Mouse (Mus musculus) embryo, embryonic 9.5 days (tissue): ENCODE data around the gene Pecam1.
"Not testable (repeated sequence)": the region's sequence is repeated elsewhere in the genome, so short reads cannot be mapped to it uniquely, and the experiment has no call there.

Source experiments
- DNase-seq: peaks from one replicate; pipeline ENCODE4 v3.0.0-alpha.2; 2017; ENCODE audit errors: extremely low spot score

The Pecam1 gene

DNA sequence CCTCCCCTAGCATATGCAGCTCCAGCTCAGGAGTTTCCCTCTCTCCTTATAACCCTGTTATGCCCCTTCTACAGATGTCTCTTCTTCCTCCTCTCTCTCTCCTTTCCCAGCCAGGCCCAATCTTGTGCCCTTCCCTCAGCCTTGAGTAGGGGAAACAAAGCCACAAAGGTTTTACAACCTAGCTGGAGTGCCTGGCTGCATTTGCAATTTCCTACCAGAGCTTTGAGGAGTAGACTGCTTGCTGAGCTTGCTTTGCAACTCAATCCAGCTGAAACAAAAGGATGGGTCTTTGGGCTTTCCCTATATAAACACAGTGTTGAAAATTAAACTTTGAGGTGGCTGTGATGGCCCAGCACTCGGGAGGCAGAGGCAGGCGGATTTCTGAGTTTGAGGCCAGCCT lies 117.0 kb downstream of the Pecam1 start:
- DNase-seq, result no peak

DNA sequence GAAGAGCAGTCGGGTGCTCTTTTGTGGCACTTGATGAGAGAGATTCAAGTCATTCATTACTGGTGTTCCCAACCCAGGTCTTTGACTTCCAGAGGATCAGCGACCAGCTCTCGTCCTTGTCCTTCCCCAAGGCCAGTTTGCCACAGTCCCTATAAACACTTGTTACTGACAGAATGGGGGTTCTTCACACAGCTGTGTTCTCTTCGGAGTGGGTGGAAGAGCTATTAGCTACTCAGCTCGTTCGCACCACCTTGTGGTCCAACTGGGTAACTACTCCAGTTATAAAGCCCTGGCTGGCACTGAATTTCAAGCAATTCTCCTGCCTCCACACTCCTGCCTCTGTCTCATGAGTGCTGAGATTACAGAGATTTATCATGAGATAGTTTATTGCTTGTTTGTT lies 122.7 kb downstream of the Pecam1 start:
- peak; percentile 72 for DNase-seq

DNA sequence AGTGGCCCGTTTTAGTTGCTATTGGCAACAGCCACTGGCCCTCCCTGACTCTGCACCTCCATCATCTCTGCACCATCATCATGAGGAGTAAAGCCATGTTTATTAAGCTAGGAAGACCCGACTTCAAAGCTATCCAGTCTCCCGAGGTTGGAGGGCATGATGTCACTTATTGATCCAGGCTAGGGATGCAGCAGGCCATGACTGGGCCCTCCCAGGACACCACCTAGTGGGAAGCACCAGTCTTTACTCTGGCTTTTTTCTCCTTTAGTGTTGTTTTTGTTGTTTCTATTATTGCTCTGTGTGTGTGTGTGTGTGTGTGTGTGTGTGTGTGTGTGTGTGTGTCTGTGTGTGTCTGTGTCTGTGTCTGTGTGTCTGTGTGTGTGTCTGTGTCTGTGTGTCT lies 124.9 kb downstream of the Pecam1 start:
- no peak for DNase-seq

DNA sequence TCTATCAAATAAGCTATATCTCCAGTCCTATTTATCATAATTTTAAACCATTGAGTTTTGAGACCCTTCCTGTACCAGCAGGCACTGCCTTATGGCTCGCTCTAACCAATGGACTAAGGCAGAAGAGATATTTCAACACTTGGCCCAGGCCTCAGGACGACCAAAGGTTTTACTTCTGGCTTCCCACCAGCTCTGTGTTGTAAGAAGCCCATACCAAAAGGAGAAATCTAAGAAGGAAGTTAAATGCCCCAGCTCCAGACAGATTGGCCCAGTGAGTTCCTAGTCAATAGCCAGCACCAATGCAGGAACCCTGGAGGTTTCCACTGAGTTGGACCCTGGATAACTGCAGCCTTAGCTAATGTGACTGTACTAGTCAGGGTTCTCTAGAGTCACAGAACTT lies 126.8 kb downstream of the Pecam1 start:
- no peak for DNase-seq

DNA sequence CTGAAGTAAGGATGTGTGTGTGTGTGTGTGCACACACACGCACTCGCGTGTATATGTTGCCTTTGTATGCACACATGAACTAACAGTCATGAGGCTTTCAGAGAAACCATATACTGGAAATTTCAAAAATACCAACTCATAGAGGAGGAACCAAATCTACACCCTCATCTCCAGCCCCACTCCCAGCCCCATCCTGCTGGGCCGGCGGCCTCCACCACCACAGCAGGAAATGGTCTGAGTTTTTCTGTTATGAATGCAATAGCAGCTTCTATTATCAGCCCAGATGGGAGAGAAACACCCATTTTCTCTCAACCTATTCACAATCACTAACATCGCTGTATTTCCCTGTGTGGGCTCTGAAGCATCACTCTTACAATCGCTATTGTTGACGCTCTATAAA lies 128.4 kb downstream of the Pecam1 start:
- no peak for DNase-seq

DNA sequence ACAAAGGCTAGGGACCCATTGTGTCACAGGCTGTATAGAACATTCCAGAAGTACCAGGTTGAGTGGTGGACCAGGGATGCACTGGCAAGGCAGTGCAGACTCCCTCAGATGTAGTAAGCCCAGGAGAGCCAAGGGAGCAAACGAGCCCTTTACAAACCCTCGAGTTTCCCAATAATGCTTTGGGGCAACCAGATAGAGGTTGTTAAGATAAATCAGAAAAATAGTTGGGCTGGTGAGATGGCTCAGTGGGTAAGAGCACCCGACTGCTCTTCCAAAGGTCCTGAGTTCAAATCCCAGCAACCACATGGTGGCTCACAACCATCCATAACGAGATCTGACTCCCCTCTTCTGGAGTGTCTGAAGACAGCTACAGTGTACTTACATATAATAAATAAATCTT lies 131.7 kb downstream of the Pecam1 start:
- DNase-seq, result not testable (repeated sequence)

DNA sequence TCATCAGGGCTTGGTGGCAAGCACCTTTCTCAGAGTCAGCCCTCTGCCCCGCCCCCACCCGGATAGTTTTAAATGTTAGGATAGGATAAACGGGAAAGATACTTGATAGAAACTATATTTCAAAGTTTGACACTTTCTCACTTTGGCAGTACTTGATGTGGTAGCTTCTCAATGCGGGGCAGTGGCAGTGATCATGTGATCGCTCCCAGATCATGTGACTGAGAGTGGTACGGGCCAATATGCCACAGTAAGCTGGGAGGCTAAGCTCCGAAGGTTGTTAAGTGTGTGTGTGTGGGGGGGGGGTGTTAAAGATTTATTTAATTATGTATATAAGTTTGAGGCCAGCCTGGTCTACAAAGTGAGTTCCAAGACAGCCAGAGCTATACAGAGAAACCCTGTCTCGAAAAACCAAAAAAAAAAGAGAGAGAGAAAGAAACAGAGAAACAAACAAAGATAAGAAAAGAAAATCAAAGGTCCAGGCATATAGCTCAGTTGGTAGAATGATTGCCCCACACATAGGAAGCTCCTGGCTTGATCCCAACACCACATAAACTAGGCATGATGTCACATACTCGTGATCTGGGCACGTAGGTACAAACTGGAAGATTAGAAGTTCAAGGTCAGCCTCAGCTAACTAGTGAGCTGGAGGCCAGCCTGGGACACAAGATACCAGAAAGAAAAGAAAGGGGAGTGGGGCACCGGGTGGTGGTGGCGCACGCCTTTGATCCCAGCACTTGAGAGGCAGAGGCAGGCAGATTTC lies 132.4 kb downstream of the Pecam1 start:
- no peak for DNase-seq

DNA sequence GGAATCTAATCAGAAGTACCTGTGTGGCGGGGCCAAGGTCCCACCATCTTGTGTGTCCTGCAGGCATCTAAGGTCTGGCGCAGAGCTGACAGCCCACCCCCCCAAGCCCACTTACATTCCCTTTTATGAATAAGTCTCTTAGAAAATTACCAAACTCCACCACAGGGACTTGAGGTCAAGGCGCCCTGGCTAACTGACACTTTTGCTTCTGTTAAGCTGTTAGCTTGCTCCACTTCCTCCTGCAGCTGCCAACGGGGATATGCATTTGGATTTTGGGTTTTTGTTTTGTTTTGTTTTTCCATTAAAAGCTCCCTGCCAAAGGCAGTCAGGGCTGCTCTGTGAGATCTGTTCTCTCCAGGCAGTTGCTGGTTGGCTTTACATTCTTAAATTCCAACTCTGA lies 134.9 kb downstream of the Pecam1 start:
- no peak for DNase-seq

DNA sequence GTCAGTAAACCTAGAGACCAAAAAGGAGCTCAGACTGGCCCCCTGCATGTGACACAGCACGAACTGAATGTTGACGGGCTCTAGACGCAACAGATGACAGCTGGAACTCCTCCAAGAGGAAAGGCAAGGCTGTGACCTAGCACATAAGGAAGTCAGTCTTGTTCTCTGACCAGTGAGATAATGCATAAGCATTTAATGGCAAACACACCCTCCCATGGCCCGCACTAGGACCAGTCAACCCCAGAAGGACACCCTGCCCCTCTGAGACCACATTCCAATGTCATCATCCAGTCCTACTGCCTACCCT lies 136.1 kb downstream of the Pecam1 start:
- no peak for DNase-seq

DNA sequence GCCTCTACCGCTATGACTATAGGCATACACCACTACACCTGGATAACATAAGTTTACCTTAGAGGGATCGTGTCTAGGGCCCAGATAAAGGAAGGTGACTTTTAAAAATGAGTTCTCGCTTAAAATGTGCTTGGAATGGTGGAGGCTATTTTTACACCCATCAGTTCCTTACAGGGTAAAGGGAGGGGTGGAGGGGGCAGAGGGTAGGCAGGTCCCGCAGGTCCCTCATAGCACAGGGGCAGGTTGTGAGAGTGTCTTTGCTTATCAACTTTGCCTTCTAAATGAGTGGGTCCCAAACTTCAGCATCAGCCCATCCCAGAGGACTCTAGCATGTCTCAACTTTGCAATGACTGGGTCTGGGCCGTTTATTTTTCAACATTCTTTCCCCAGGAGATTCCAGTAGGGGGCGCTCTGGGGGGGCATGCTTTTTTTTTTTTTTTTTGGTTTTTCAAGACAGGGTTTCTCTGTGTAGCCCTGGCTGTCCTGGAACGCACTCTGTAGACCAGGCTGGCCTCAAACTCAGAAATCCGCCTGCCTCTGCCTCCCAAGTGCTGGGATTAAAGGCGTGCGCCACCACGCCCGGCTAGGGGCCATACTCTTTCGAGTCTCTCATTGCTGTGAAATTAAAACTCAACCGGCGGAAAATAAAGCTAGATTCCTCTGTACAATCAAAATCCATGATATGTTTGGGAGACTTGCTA lies 136.6 kb downstream of the Pecam1 start:
- no peak for DNase-seq

DNA sequence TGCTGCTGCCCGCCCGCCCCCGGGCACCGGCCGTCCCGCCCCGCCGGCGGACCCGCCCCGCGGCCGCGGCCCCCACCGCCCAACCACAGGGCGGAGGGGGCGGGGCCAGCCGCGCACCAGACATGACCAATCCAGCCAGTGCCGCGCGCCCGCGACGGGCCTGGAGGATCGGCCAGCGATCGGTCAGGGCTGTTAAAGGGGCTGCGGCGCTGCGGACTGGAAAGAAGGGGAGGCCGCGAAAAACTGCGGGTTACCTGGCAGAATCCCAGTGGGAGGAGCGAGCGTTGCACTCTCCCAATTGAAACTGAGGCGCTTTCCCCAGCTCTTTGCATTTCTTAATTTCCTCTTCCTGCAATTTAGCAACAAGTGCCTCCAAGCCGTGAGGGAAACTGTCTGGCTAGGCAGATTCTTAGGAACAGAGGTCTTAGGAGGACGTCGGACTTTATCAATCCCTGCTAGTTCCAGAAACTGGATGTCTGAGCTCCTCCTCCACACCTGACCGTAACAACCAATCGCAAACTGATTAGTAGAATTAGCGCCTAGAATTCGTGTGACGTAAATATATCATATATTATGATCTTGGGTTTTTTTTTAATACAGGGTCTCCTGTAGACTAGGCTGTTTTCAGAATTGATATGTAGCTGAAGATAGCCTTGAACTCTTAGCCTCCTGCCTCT lies 137.3 kb downstream of the Pecam1 start, which contains the start of gene Tex2:
Gene Tex2 (minus strand): TSS at position 463 of the 677 bp plus-strand sequence.
- peak; percentile 93 for DNase-seq

DNA sequence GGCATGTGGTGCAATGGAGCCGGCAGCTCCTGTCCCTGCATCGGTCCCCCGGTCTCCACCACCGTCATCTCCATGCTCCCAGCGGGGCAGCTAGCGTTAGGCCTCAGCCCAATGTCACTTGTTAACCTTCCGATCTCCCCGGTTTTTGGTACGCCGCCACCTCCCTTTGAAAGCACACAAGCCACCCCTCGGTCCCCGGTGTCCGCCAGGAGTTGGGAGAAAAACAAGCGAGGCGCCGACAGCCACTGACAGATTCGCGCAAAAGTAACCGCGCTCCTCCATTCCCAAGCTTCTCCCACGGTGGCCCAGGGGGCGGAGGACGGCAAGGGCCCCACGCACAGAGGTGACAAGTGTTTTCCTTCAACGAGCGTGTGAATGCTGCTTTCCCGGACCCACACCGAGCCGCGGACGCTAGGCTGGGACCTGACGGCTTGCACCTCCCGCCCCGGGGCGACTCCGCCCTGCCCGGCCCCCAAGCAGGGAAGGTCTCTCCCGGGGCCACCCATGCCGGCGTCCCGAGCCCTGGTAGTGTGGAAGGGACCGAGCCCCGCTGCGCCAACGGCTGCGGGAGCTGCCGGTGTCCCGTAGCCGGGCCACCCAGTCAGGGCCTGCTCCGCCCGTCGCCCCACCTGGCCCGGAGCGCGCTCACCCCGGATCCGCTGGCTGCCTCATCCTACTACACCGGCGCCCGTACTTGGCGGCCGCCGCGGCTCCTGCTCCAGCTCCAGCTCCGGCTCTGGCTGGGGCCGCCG lies 138.0 kb downstream of the Pecam1 start:
- peak; percentile 54 for DNase-seq

DNA sequence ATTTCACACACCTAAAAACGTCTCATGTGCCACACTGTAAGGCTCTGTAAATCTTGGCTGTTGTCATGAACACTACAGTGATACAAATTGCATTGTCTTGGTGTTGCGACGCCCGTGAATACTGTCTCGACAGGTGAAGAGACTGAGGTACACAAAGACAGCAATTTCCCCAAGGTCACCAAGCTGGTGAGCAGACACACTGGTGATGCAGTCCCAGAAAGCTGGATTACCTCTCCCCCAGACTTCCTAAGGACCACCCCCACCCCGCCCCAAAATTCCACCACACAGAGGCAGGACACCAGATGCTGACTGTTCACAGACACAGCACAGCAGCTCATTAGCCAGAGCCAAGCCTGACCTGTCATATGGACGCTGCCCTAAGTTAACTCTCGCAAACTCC lies 140.7 kb downstream of the Pecam1 start:
- DNase-seq, result no peak

DNA sequence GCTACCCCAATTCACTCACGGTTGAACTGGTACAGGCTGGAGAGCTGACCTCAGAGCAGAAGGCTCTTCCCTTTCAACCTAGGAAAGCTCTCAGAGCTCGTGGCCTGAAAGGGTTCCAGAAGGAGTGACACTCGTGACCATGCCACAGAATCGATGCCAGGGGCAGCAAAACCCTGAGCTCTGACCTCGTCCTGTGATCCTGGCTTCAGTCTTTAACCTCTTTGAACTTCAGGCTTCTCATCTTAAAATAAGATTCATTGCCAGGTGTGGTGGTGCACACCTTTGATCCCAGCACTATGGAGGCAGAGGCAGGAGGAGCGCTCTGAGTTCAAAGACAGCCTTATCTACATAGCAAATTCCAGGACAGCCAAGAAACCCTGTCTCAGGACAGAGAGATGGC lies 143.1 kb downstream of the Pecam1 start:
- no peak for DNase-seq

DNA sequence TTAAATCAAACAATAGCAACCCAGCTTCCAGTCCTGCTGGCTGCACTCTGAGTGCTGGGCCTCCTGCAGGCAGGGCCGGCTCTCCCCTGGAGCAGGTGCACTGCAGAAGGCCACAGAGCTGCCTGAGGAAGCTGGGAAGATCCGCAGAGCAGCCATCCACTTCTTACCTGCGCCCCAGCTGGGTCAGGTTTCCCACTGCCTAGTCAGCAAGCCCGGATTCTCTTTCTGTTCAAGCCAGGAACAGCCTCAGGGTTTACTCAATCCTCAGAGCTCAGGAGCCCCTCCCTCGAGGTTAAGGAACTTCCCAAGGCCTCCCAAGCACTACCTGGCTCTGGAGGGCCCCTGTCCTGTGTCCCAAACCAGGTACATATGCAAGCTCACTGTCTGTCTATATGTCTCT lies 144.4 kb downstream of the Pecam1 start:
- no peak for DNase-seq
